Mouse (Mus musculus) urinary bladder, adult 18-20 months (tissue): ENCODE data around the gene Atf5.

Experiments used
- DNase-seq, 2 experiments: peaks; one replicate each; pipeline ENCODE4 v3.0.0; 2022; ENCODE audit warnings: low spot score in 2 of 2, mixed read lengths in 2 of 2

The Atf5 gene

GRCm38 (mm10) chr7:44770046-44770578, 46.3 kb downstream of the Atf5 start:
- DNase-seq: peak; percentile 11 to 29

GRCm38 (mm10) chr7:44768129-44768528, 48.3 kb downstream of the Atf5 start:
- DNase-seq: no peak
